Mouse (Mus musculus): ENCODE data around the gene Ncbp3. TPM values are rescaled to one million over a fixed set of nuclear protein-coding genes. Genes with fewer than 3 reads are reported as not detected.

The Ncbp3 gene
- polyA plus RNA-seq, 1 experiment from 2014 or later: 11.9 TPM

GRCm38 (mm10) chr11:73009531-73010274 lies 37.9 kb upstream of the Ncbp3 start:
- WGBS: 54% methylated on average over 13 of the region's 13 CpGs
- H3K36me3 ChIP-seq (replicated peaks; ENCODE audit: control insufficient read depth, insufficient read depth, low read depth, low read length): no peaks in the 10 kb centered on the region
- no peaks in the 10 kb centered on the region; the same call in 1 of the 2 replicates for H3K27me3 ChIP-seq (ENCODE audit: control insufficient read depth, insufficient read depth, low read length)
- no peak overlapping the region for H3K9ac ChIP-seq (replicated peaks; ENCODE audit: low read length)
- H3K9me3 ChIP-seq (replicated peaks; ENCODE audit: control insufficient read depth, low read length): no peaks in the 10 kb centered on the region
- H3K4me1 ChIP-seq (ENCODE audit: control insufficient read depth, insufficient read depth, low read length): no peaks in the 10 kb centered on the region
- no peak overlapping the region for H3K4me3 ChIP-seq (ENCODE audit: low read depth, low read length)
- H3K27ac ChIP-seq (replicated peaks; ENCODE audit: low read depth, low read length): no peak overlapping the region
- H3K4me2 ChIP-seq (ENCODE audit: low read depth, low read length): no peak overlapping the region
- ATAC-seq (replicated peaks; ENCODE audit: insufficient number of reproducible peaks, low FRiP score, low TSS enrichment, low read depth) (no peak), DNase-seq (ENCODE audit: low spot score) (no peak)

DNA sequence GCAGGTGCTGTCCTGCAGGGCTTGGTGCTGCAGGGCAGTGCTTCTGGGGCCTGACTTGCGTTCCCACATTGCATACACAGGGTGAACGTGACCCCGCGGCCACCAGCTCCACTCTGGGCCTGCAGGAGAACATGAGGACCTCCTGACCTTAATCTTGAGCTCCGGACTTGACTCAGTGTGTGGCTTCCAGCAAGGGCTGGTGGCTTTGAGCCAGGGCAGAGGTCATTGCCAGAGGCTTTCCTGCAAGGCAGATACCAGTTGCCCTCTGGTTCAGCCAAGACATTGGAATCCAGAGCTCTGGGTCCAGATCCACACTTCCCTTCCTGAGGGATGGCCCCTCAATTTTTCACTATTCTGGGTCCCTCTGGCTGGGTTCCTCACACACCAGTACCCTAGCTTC lies 33.6 kb upstream of the Ncbp3 start:
- no peaks in the 10 kb centered on the region for H3K36me3 ChIP-seq (replicated peaks; ENCODE audit: control insufficient read depth, insufficient read depth, low read depth, low read length)
- no peaks in the 10 kb centered on the region for H3K9me3 ChIP-seq (replicated peaks; ENCODE audit: control insufficient read depth, low read length)
- no peaks in the 10 kb centered on the region; the same call in 1 of the 2 replicates for H3K27me3 ChIP-seq (ENCODE audit: control insufficient read depth, insufficient read depth, low read length)
- H3K4me1 ChIP-seq (ENCODE audit: control insufficient read depth, insufficient read depth, low read length): no peaks in the 10 kb centered on the region
- no peak overlapping the region for H3K4me2 ChIP-seq (ENCODE audit: low read depth, low read length)
- ATAC-seq (replicated peaks; ENCODE audit: insufficient number of reproducible peaks, low FRiP score, low TSS enrichment, low read depth) (no peak), DNase-seq (ENCODE audit: low spot score) (no peak)
- H3K9ac ChIP-seq (replicated peaks; ENCODE audit: low read length): no peak overlapping the region
- no peak overlapping the region for H3K4me3 ChIP-seq (ENCODE audit: low read depth, low read length)
- 74% methylated on average over 5 of the region's 5 CpGs for WGBS
- no peak overlapping the region for H3K27ac ChIP-seq (replicated peaks; ENCODE audit: low read depth, low read length)

DNA sequence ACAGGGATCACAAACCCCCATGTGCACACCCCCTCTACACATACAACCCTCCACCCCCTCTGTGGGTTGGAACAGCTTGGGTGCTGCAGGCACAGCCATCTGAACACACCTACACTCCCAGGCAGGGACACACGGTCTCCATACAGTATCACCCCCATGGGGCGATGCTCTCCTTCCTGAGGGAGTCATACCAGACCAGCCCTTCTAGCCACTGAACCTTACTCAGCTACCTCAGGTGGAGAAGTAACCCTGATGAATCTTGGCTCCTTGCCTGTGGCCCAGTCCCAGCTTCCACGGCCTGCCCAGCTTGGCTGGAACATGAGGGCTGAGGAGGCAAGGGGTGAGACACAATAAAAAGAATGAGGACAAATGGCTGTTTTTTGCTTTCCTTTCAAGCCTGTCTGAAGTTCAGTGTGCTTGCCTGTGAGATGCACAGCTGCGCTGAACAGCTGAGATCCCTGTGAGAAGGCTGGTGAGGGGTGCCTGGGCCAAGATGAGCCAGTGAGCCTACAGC lies 32.7 kb upstream of the Ncbp3 start:
- 84% methylated on average over 4 of the region's 4 CpGs for WGBS
- ATAC-seq (replicated peaks; ENCODE audit: insufficient number of reproducible peaks, low FRiP score, low TSS enrichment, low read depth): no peak
- peaks cover 6% of the 10 kb centered on the region for H3K27me3 ChIP-seq (ENCODE audit: control insufficient read depth, insufficient read depth, low read length)
- H3K27ac ChIP-seq (replicated peaks; ENCODE audit: low read depth, low read length): no peak overlapping the region
- H3K9ac ChIP-seq (replicated peaks; ENCODE audit: low read length): no peak overlapping the region
- no peak for DNase-seq (ENCODE audit: low spot score)
- H3K4me1 ChIP-seq (ENCODE audit: control insufficient read depth, insufficient read depth, low read length): no peaks in the 10 kb centered on the region
- no peak overlapping the region for H3K4me3 ChIP-seq (ENCODE audit: low read depth, low read length)
- H3K36me3 ChIP-seq (replicated peaks; ENCODE audit: control insufficient read depth, insufficient read depth, low read depth, low read length): no peaks in the 10 kb centered on the region
- H3K4me2 ChIP-seq (ENCODE audit: low read depth, low read length): no peak overlapping the region
- no peaks in the 10 kb centered on the region for H3K9me3 ChIP-seq (replicated peaks; ENCODE audit: control insufficient read depth, low read length)

GRCm38 (mm10) chr11:73015391-73016102 lies 32.0 kb upstream of the Ncbp3 start:
- no peaks in the 10 kb centered on the region for H3K36me3 ChIP-seq (replicated peaks; ENCODE audit: control insufficient read depth, insufficient read depth, low read depth, low read length)
- H3K9ac ChIP-seq (replicated peaks; ENCODE audit: low read length): no peak overlapping the region
- WGBS: 77% methylated on average over 5 of the region's 5 CpGs
- DNase-seq (ENCODE audit: low spot score) (no peak), ATAC-seq (replicated peaks; ENCODE audit: insufficient number of reproducible peaks, low FRiP score, low TSS enrichment, low read depth) (no peak)
- no peak overlapping the region for H3K4me2 ChIP-seq (ENCODE audit: low read depth, low read length)
- peaks cover 12% of the 10 kb centered on the region for H3K27me3 ChIP-seq (ENCODE audit: control insufficient read depth, insufficient read depth, low read length)
- no peaks in the 10 kb centered on the region for H3K4me1 ChIP-seq (ENCODE audit: control insufficient read depth, insufficient read depth, low read length)
- H3K9me3 ChIP-seq (replicated peaks; ENCODE audit: control insufficient read depth, low read length): no peaks in the 10 kb centered on the region
- no peak overlapping the region for H3K27ac ChIP-seq (replicated peaks; ENCODE audit: low read depth, low read length)
- no peak overlapping the region for H3K4me3 ChIP-seq (ENCODE audit: low read depth, low read length)

DNA sequence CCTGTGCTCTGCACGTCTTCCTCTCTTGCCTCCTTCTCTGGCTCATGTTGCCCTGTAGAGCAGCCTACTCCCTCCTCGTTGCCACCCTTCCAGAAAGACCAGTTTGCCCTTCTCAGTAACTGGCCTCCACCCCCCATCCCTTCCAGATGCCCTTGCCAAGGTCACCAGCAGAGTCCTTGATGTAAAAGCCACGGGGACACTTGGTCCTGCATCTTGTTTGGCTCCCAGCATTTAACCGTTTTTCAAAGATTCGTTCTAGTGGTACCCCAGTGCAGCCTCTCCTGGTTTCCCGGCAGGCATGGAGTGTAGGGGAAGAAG lies 31.5 kb upstream of the Ncbp3 start:
- Histone ChIP-seq H3K36me3 (replicated peaks; ENCODE audit: control insufficient read depth, insufficient read depth, low read depth, low read length) (no peaks in the 10 kb centered on the region), H3K9me3 (replicated peaks; ENCODE audit: control insufficient read depth, low read length) (no peaks in the 10 kb centered on the region), H3K27ac (replicated peaks; ENCODE audit: low read depth, low read length) (no peak overlapping the region), H3K4me1 (ENCODE audit: control insufficient read depth, insufficient read depth, low read length) (no peaks in the 10 kb centered on the region), H3K4me3 (ENCODE audit: low read depth, low read length) (no peak overlapping the region), H3K27me3 (ENCODE audit: control insufficient read depth, insufficient read depth, low read length) (peaks cover 12% of the 10 kb centered on the region), H3K4me2 (ENCODE audit: low read depth, low read length) (no peak overlapping the region), H3K9ac (replicated peaks; ENCODE audit: low read length) (no peak overlapping the region)
- DNase-seq (ENCODE audit: low spot score) (no peak), ATAC-seq (replicated peaks; ENCODE audit: insufficient number of reproducible peaks, low FRiP score, low TSS enrichment, low read depth) (no peak)
- 71% methylated on average over 6 of the region's 6 CpGs for WGBS

- Histone ChIP-seq H3K4me1 (ENCODE audit: control insufficient read depth, insufficient read depth, low read length) (no peaks in the 10 kb centered on the region), H3K4me3 (ENCODE audit: low read depth, low read length) (peak within 1 kb of the TSS; percentile 58), H3K4me2 (ENCODE audit: low read depth, low read length) (peak within 1 kb of the TSS; percentile 98), H3K27me3 (ENCODE audit: control insufficient read depth, insufficient read depth, low read length) (peaks cover 14% of the 10 kb centered on the region), H3K27ac (replicated peaks; ENCODE audit: low read depth, low read length) (no peak within 1 kb of the TSS), H3K9ac (replicated peaks; ENCODE audit: low read length) (peak within 1 kb of the TSS; percentile 63), H3K9me3 (replicated peaks; ENCODE audit: control insufficient read depth, low read length) (no peaks in the 10 kb centered on the region), H3K36me3 (replicated peaks; ENCODE audit: control insufficient read depth, insufficient read depth, low read depth, low read length) (no peaks in the 10 kb centered on the region)
- peak; percentile 94 for DNase-seq (ENCODE audit: low spot score)
- WGBS: 0% methylated on average over 57 of the region's 57 CpGs
- ATAC-seq (replicated peaks; ENCODE audit: insufficient number of reproducible peaks, low FRiP score, low TSS enrichment, low read depth): peak; percentile 94
Observed at GRCm38 (mm10) chr11:73018471-73019146, 29.0 kb upstream of the Ncbp3 start, which contains the start of gene Camkk1. Gene Camkk1, plus strand, starts transcription at chr11:73019008.

GRCm38 (mm10) chr11:73019147-73019795 lies 28.3 kb upstream of the Ncbp3 start:
- Histone ChIP-seq H3K27ac (replicated peaks; ENCODE audit: low read depth, low read length) (no peak overlapping the region), H3K4me3 (ENCODE audit: low read depth, low read length) (peak overlapping the region; percentile 58), H3K4me2 (ENCODE audit: low read depth, low read length) (peak overlapping the region; percentile 98), H3K27me3 (ENCODE audit: control insufficient read depth, insufficient read depth, low read length) (peaks cover 14% of the 10 kb centered on the region), H3K9me3 (replicated peaks; ENCODE audit: control insufficient read depth, low read length) (no peaks in the 10 kb centered on the region), H3K9ac (replicated peaks; ENCODE audit: low read length) (peak overlapping the region; percentile 63), H3K36me3 (replicated peaks; ENCODE audit: control insufficient read depth, insufficient read depth, low read depth, low read length) (no peaks in the 10 kb centered on the region), H3K4me1 (ENCODE audit: control insufficient read depth, insufficient read depth, low read length) (no peaks in the 10 kb centered on the region)
- DNase-seq (ENCODE audit: low spot score) (peak; percentile 41), ATAC-seq (replicated peaks; ENCODE audit: insufficient number of reproducible peaks, low FRiP score, low TSS enrichment, low read depth) (peak; percentile 57)
- WGBS: 1% methylated on average over 46 of the region's 46 CpGs
